Mouse (Mus musculus): ENCODE measurements around the gene Abca5. TPM values are rescaled to one million over a fixed set of nuclear protein-coding genes. Genes with fewer than 3 reads are reported as not detected.

Abca5 gene
- 4.5 to 6.1 TPM (median 5.2 TPM) in 4 replicates for total RNA-seq (2023; ENCODE audit: inconsistent age)

DNA sequence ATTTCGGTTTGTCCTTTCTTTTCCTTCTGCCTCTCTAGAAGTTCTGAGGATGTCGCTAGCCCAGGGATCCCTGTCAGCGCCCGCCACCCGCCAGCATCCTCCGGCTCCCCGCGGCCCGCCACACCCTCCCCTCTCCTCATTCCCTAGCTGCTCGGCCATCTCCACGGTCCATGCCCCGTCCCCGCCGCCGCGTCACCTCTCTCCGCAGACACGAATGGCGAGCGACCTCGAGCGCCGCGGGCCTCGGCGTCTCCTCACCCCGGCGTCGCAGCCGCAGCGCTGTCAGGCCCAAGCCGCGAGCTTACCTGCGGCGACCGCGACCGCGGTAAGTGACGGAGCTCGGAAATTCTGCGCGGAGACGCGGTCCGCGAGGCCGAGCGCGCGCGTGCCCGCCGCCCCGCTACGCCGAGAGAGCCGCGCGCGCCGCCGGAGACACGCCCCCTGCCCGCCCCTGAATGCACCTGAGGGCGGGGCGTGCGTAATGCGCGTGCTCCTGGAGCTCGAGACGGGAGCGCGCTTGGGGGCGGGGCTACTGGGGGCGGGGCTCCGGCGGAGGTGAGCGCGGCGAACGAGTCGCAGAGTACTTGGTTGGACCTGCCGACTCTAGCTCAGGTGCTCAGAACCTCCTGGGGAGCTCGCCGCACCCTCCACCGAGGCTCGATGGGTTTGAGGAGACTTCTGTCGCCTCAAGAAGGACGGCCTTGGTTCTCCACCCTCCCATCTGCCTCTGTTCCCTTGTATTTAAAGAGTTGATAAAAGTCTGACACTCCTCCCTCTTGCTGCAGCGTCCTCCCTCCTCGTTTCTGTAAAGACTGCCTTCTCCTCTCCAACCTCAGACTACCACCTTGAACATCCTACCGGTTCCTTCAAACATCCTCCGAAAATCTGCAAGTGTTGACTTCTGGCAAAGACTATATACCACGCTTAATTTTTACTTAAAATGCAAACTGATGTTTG is at the start of gene Abca5:
Gene Abca5 (minus strand): TSS at position 428 of the 957 bp plus-strand sequence.

GRCm38 (mm10) chr11:110251534-110251933 is 86.0 kb downstream of the Abca5 start, which contains the start of gene Abca6:
Gene Abca6, minus strand, starts transcription at chr11:110251776.

Other genes with a start within 250 kb of the Abca5 start
- gene Abca8a, start 241.7 kb downstream of the Abca5 start, total RNA-seq (2023; ENCODE audit: inconsistent age), result not detected in 4 replicates
- 0.09 to 0.21 TPM (median 0.14 TPM) in 4 replicates for gene Abca9, start 169.5 kb downstream of the Abca5 start, total RNA-seq (2023; ENCODE audit: inconsistent age)
- gene Abca6, start 85.9 kb downstream of the Abca5 start, total RNA-seq (2023; ENCODE audit: inconsistent age), result 0.26 to 1.1 TPM (median 0.53 TPM) in 4 replicates
- 16.4 to 19.8 TPM (median 17.6 TPM) in 4 replicates for gene Map2k6, start 61.4 kb upstream of the Abca5 start, total RNA-seq (2023; ENCODE audit: inconsistent age)